Mouse (Mus musculus): ENCODE data around the gene Catsper1.
A peak's percentile ranks its signal among the peaks of the same experiment; 100 is the strongest.
"Not testable (repeated sequence)": the region's sequence is repeated elsewhere in the genome, so short reads cannot be mapped to it uniquely, and the experiment has no call there.

Gene Catsper1

DNA sequence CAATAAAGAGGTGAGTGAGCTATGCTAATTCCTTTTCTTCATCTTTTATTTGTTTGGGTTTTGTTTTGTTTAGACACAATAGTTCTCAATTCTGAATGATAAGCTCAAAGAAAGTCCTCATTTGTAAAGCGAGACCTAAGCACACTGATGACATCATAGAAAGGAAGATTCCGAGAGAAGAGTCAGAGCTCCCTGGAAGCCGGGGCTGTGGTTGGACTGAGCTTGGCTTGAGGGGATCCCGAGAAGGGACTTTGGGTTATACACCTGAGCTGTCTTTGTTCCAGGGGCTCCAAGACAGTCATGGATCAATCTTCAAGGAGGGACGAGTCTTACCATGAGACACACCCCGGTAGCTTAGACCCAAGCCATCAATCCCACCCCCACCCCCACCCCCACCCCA lies at the start of gene Catsper1:
TSS of gene Catsper1 (plus strand) at position 301 of the 400 bp plus-strand sequence.
- no peak for DNase-seq (ENCODE audit: low spot score)

DNA sequence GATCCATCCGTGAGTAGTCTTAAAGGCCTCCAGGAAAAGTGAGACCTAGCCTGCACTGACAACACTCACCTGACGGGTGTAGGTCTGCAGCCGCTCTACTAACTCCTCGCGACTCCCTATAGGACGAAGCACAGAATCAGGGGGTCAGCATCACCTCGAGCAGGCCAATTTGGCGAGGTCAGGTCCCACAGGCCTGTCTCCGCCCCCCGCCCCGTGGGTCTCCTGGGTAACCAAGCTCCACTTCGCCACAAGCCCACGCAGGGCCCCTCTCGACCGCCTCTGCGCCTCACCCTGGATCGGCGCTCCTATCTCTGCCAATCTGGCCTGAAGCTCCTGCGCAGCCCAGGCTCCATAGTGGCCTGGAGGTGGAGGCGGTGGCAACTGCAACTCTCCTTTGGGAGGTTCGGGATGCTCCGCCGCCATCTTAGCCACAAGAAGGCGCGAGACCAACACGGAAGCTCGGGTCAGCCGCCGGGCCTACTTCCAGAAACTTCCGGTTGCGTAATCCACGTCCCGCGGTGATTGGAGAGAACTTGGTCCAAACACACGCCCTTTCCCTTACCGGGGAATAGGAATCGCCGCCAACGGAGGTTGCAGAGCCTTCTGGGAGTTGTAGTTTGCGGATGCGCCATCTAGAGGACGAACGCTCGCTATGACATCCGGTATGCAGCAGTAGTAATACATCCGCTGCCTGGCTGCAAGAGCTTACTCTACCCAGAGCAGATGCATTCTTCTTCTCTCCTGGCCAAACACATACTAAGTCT lies 40.4 kb upstream of the Catsper1 start, which contains the start of gene Sf3b2:
TSS of gene Sf3b2 (minus strand) at position 484 of the 764 bp plus-strand sequence.
- DNase-seq (ENCODE audit: low spot score), result peak; percentile 98

DNA sequence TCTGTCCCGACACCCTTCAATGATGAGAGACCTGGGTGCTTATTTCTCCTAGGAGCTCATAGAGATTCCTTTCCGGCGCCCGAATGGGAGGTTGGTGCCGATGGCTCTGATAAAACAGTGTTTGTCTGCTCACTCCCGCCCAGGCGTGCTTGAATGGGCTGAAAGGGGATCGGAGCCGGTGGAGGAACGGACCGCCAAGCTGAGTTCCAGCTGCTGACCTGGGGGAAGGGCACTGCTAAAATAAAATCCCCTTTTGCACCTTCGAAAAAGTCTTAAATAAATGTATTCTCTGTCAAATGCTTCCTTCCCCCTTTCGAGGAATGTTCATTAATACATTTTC lies 39.8 kb upstream of the Catsper1 start:
- DNase-seq (ENCODE audit: low spot score), result no peak

DNA sequence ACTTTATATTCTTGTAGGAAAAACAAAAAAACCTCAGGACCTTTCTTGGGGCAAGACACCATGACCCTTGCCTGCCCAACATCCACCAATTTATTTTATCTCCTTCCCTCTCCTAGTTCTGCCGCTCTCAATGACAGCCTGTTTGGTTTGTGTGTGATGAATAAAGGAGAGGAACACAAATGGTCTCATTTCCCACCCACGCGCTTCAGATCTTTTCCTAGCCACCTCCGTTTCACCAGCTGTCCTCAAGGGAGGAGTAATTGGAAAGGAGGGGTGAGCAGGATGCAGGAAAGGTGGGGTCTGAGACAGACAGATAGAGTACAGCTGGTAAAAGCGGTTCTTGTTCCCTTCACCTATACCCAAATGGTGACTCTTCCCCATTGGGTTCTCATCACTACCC lies 38.9 kb upstream of the Catsper1 start:
- DNase-seq (ENCODE audit: low spot score), result no peak

DNA sequence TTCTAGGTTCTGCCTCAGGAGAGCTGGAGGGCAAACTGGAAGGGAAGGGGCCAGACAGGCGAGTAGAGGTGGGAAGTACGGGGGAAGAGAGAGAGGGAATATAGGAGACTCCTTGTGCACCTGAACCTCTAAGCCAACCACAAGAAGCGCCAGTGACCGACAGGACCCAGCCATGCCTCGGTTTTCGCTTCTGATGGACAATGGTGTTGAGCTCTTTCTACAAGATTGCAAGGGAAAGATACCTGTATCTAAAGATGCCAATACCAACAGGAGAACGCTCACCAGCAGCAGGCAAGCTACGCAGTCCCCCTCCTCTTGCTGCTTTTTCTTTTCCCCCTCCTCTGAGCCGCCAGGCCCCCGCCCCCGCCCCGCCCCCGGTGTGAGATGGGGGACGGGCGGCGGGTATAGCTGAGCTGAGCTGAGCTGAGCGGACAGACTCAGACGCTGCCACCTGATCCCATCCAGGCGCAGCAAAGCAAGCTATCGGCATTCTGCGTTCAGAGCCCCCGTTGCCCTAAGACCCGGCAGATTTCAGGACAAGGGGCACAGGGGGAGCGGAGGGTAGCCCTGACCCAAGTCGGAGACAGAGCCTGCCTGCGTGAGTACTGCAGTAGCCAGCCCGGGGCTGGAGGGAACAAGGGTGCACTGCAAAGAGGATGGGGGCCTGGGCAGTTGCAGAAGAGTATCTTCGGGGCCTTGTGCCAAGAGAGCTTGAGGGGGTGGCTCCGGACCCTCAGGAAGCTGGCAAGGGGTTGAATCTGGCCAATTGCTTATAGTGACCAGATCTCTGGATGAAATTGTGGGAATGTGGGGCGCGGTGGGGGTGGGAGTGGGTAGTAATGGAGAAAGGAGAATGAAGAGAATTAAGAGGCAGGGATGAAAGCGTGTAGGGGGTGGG lies 37.4 kb upstream of the Catsper1 start, which contains the start of gene Gal3st3:
TSS of gene Gal3st3 (plus strand) at position 429 of the 898 bp plus-strand sequence.
- no peak for DNase-seq (ENCODE audit: low spot score)

DNA sequence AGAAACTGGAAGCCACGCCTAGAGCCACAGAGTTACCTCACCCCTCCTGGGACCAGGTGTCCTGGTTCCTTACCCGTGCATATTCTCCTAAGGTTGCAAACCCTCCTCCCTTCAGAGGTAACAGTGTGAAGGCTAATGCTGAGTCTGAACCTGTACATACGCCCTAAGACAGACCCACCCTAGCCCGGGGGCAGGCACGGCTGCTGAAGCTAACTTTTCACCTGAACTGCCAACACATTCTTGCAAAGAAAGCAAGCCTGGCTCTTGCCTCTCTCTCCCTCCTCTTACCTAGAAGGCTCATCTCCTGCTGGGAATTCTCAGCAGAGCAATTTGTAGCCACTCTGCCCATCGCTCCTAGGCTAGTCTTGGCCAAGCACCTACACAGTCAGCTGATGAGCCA lies 35.0 kb upstream of the Catsper1 start:
- DNase-seq (ENCODE audit: low spot score), result no peak

DNA sequence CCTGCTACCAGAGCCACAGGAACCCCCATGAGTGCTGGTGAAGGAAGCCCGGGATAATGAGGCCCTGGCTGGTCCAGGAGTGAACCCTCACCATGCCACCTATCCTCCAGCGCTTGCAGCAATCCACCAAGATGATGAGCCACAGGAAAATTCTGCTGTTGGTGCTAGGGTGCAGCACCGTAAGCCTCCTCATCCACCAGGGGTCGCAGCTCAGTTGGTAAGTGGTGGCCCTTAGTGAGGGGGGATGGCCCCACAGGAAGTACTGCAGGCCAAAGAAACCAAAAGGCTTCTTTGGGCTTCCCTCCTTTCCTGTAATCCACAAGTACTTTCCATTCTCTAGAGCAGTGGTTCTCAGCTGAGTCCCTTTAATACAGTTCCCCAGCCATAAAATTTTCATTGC lies 33.1 kb upstream of the Catsper1 start:
- DNase-seq (ENCODE audit: low spot score), result peak; percentile 29

DNA sequence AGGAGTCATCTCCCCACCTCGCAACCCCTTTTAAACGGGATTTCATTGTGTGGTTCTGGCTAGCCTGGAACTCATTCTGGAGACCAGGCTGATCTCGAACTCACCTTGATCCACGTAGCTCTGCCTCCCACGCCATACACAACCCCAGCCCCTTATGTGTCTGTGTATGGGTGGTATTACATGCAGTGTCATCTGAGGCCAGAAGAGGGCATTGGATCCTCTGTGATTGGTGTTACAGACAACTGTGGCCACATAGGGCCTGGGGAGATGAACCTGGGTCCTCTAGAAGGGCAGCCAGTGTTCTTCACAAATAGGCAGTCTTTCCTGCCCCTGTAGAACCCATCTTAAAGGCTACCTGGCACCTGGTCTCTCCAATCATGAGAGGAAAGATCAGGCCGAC lies 29.3 kb upstream of the Catsper1 start:
- DNase-seq (ENCODE audit: low spot score), result no peak

DNA sequence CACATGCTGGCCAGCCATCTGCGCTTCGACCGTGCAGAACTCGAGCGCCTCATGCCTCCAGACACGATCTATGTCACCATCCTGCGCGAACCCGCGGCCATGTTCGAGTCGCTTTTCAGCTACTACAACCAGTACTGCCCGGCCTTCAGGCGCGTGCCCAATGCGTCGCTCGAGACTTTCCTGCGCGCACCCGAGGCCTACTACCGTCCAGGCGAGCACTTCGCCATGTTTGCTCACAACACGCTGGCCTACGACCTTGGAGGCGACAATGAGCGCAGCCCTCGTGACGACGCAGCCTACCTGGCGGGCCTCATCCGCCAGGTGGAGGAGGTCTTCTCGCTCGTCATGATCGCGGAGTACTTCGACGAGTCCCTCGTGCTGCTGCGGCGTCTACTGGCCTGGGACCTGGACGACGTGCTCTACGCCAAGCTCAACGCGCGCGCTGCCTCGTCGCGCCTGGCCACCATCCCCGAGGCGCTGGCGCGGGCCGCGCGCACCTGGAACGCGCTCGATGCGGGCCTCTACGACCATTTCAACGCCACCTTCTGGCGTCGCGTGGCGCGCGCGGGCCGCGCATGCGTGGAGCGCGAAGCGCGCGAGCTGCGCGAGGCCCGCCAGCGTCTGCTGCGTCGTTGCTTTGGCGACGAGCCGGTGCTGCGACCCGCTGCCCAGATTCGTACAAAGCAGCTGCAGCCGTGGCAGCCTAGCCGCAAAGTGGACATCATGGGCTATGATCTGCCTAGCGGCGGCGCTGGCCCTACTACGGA lies 28.4 kb upstream of the Catsper1 start:
- no peak for DNase-seq (ENCODE audit: low spot score)

DNA sequence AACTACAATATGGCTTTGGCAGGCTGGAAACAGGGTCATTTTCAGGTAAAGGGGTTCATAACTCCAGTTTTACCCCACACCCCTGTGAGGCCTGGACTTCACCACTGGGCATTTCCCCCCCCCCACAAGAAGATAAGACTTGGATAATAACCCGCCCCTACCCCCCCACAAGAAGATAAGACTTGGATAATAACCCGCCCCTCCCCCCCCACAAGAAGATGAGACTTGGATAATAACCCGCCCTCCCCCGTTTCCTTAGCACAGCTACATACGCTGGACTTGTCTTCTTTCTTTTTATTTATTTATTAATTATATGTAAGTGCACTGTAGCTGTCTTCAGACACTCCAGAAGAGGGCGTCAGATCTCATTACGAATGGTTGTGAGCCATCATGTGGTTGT lies 26.5 kb upstream of the Catsper1 start:
- DNase-seq (ENCODE audit: low spot score), result no peak

DNA sequence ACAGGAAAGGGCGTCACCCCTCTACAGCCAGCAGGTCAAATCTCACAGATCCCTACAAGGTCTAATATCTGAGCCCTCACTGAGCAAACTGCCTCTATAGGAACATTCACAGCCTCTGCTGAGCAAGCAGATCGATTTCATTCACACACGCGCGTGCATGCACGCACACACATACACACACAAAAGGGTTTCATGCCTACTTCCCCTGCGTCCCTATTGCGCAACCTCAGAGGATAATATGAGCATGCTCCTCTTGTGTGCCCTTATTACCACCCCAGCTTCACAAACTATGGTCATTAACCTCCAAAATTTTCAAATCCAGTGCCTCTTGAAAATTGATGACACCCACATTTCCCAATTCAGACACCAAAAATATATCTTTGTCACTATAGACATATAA lies 22.4 kb upstream of the Catsper1 start:
- no peak for DNase-seq (ENCODE audit: low spot score)

DNA sequence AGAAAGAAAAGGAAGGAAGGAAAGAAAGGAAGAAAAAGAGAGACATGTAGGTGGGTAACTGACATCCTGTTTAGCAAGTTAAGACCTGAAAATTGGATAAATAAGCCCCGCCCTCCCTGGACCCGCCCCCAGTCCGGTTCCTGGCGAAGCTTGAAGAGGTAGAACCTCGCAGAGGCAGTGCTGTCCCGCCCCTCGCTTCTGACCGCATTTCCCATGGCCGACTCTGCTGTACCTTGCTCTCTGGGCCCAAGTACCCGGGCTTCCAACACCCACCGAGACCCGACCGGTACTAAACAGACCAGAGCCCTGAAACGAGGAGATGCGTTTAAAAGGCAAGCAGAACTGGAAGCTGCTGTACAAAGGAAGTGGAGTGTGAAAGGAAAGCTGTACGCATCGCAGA lies 11.7 kb upstream of the Catsper1 start:
- no peak for DNase-seq (ENCODE audit: low spot score)

DNA sequence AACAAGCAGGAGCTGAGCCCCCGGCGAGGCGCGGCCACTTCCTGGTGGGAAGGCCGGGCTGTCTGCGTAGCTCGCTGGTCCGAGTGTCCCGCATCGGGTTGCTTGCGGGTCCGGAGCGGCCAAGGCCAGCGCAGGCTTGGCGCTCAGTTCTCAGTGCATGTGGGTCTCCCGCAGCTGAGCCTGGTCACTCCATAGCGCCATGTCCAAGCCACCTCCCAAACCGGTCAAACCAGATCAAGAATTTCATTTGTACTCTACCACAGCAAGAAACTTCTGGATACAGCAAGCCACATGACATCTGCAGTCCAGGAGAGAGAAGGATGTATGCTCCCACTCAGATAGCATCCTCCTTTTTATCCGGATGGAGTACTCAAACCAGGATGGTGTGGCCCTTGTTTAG lies 7.6 kb upstream of the Catsper1 start:
- no peak for DNase-seq (ENCODE audit: low spot score)

DNA sequence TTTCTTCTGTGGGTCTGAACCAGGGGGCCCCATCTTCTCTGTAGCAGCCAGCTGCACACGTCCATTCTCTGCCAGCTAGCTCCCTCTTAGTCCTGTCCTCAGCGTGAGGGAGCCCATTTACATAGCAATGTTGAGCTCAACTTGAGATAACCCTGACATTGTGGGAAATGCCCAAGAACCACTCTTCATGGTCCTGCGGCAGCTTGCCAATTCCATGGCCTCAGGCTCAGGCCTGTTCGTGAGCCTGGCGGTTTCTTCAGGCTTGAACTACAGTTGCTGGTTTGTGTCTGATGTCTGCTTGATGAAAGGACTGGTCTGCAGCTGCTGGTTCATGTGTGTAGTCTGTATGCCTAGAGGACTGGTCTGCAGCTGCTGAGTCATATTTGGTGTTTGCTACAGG lies 800 bp upstream of the Catsper1 start:
- no peak for DNase-seq (ENCODE audit: low spot score)

DNA sequence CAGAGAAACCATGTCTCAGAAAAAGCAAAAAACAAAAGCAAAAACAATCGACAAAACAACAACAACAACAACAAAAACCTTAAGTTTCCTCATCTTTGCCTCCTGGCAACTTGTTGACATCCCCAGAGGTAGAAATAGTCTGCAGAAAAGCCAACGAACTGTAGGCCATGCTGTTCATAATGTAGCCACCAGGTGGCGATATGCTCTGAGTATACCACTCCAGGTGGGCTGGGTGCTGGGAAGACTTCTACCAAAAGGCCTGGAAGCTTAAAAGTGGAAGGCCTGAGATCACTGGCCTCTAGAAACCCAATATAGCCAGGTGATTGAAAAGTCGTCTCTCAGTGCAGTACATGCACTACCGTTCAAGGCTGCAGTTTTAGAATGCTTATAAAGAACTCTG lies 2.4 kb downstream of the Catsper1 start:
- peak; percentile 73 for DNase-seq (ENCODE audit: low spot score)

DNA sequence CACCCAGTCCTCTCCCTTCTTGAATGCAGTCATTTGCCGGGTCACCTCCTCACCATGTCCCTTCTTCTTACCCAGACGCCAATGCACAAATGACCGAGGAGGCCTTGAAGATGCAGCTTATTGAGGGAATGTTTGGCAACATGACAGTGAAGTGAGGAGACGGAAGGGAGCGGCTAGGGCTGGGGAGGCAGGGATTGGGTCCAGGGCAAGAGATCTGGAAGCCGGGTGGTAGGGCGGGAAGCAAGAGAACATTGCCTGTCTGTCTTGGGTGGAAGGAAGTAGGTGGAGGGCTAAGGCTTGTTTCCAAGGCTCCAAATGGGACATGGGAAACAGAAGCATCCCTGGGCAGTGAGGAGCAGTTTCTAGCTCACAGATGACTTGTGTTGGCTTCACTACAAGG lies 5.8 kb downstream of the Catsper1 start:
- no peak for DNase-seq (ENCODE audit: low spot score)

DNA sequence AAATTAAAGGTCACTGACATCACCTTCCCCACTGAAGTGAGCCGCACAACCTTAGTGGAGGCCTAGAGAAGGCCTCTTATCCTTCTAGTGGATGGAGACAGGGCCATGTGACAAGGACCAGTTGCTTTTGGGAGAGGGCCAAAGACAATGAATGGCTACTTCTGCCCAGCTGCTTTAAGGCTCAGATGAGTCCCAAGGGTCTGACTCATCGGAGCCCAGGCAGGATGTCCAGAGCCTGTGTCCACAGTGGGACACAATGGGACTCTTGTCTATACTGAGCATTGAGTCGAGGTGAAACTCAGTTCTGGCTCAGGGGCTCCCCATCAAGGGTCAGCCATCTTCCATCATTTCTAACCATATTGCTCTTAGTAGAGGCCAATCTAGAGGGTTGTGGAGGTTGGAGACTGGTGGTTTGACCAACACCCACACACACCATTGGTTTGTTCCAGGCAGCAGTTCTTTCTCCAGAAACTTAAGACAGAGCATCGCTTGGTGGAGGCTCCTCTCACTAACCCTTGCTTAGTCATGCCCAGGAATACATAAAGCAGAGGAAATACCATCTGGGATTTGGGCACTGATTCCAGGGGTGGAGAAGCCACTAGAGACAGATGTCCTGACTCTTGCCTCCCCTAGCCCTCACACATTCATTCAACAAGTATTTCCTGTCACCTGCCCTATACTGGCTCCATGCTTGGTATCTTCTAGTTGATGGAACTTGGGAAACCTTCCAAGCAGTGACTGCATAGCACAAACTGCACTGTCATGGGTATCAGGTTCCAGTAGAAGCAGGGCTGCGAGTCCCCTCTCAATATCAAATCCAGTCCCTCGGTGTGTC lies 10.0 kb downstream of the Catsper1 start:
- DNase-seq (ENCODE audit: low spot score), result no peak

DNA sequence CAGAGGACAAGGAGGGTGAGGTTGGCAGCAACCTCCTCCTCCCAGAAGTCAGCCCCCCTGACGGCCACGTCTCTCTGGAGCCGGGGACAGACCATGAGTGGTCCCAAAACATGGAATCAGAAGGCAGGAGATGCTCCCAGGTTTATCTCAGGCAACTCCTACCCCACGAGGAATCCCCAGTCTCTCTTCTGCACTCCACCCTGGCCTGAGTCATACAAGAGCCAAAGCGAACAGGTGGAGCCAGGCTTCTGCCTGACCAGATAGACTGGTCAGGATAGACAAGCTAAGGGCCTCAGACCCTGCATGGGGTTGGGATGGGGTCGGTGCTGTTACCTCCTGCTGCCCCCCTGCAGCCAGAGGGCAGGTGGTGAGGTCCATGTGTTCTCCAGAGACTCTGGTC lies 12.5 kb downstream of the Catsper1 start:
- no peak for DNase-seq (ENCODE audit: low spot score)

DNA sequence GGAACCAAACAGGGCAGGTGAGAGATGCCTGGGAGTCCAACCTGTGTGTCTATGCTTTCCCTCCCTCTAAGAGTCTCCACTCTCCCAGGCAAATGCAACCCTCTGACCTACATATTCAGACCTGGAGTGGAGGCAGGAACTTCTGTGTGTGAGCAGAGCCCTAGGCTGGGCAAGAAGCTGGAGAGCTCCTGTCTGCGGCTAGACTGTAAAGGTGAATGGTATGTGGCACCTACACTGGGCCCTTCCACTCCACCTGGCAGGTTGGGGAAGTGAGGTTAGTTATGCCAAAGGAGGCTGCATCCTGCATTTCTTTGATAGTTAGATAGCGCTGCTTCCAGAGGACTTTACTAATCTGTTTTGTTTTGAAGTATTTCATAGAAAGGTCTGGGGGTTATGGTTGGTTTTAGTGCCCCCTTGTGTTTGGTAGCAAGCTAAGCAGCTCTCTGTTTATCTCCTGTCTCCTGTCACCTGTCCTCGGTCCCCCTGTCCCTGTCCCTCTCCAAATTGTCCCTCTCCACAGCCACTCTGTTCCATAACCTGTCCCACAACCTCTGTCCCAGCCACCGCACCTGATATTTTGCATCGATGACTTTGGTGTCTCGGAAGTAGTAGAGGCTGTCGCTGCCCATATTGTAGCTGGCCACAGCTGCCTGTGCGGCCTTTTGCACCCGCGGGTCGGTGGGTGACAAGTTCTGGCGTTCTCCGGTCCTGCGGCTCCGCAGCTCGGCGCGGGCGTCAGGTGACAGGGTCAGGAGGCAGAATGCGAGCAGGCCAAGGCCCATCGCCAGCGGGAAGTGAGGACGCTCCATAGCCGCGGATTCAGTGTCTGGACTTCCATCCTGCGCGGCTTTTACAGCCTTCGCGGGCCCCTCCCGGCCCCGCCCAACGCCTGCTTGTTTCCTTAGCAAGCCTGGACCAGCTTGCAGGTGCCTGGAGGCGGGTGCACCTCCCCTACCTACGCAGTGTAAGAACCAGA lies 13.3 kb downstream of the Catsper1 start:
- peak; percentile 9 for DNase-seq (ENCODE audit: low spot score)

DNA sequence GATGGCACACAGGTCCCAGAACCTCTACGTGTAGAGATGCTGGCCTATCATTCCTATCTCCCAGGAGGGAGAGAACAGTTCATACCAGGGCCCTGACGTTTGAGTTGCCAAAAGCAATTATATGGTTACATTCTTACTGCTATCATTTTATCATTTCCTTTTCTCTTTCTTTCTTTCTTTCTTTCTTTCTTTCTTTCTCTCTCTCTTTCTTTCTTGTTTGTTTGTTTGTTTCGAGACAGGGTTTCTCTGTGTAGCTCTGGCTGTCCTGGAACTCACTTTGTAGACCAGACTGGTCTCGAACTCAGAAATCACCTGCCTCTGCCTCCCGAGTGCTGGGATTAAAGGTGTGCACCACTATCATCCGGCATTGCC lies 13.9 kb downstream of the Catsper1 start, which contains the start of gene Cst6:
TSS of gene Cst6 (minus strand) at position 73 of the 372 bp plus-strand sequence.
- DNase-seq (ENCODE audit: low spot score), result not testable (repeated sequence)

Data from ovary, postnatal 14 days (tissue).